Mouse (Mus musculus): Measurements from ENCODE around the gene Csk. TPM values are rescaled to one million over a fixed set of nuclear protein-coding genes. Genes with fewer than 3 reads are reported as not detected.
A peak's percentile ranks its signal among the peaks of the same experiment; 100 is the strongest.

Csk gene
- polyA plus RNA-seq, 1 experiment from 2014 or later: 42.3 TPM

GRCm38 (mm10) chr9:57654966-57655365, 1.5 kb upstream of the Csk start:
- DNase-seq (ENCODE audit: low spot score): no peak
- Histone ChIP-seq H3K4me3 (no peak overlapping the region), H3K9me3 (no peaks in the 10 kb centered on the region), H3K27me3 (ENCODE audit: insufficient read depth, poor library complexity, severe bottlenecking) (peaks cover 34% of the 10 kb centered on the region), H3K27ac (no peak overlapping the region), H3K36me3 (no peaks in the 10 kb centered on the region), H3K4me1 (replicated peaks) (peaks cover 51% of the 10 kb centered on the region)
- 89% methylated on average over 1 of the region's 1 CpGs for WGBS

GRCm38 (mm10) chr9:57652855-57653254, 576 bp downstream of the Csk start:
- Histone ChIP-seq H3K4me1 (replicated peaks) (peaks cover 51% of the 10 kb centered on the region), H3K27ac (peak overlapping the region; percentile 83), H3K4me3 (no peak overlapping the region), H3K27me3 (ENCODE audit: insufficient read depth, poor library complexity, severe bottlenecking) (peaks cover 34% of the 10 kb centered on the region), H3K9me3 (no peaks in the 10 kb centered on the region), H3K36me3 (no peaks in the 10 kb centered on the region)
- peak; percentile 42 for DNase-seq (ENCODE audit: low spot score)
- 21% methylated on average over 3 of the region's 3 CpGs for WGBS

DNA sequence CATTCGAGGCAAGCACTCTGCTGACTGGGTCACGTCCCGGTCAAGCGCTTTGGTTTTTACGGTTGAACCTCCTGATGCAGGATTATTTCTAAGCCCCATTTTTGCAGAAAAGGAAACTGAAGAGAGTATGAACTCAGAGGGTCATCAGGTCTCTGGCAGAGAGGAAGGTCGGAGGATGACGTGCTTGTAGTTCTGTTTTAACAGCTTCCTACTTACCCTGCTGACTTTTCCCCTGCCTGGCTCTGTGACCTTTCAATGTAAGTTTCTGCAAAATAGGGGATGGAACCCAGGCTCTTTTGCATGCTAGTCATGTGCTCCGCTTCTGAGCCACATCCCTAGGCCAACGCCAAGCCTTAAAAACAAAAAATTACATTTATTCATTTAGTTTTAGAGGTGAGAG, 1.1 kb downstream of the Csk start:
- Histone ChIP-seq H3K36me3 (no peaks in the 10 kb centered on the region), H3K4me1 (replicated peaks) (peaks cover 51% of the 10 kb centered on the region), H3K27ac (peak overlapping the region; percentile 83; the same call in 1 of the 2 replicates), H3K4me3 (no peak overlapping the region; the same call in 1 of the 2 replicates), H3K27me3 (ENCODE audit: insufficient read depth, poor library complexity, severe bottlenecking) (peaks cover 35% of the 10 kb centered on the region), H3K9me3 (no peaks in the 10 kb centered on the region)
- 68% methylated on average over 9 of the region's 9 CpGs for WGBS
- no peak for DNase-seq (ENCODE audit: low spot score)

- Histone ChIP-seq H3K9me3 (no peaks in the 10 kb centered on the region), H3K4me3 (no peak overlapping the region), H3K27me3 (ENCODE audit: insufficient read depth, poor library complexity, severe bottlenecking) (peaks cover 40% of the 10 kb centered on the region), H3K36me3 (no peaks in the 10 kb centered on the region), H3K4me1 (replicated peaks) (peaks cover 53% of the 10 kb centered on the region), H3K27ac (peak overlapping the region; percentile 64)
- 35% methylated on average over 6 of the region's 6 CpGs for WGBS
- no peak for DNase-seq (ENCODE audit: low spot score)
Measured at GRCm38 (mm10) chr9:57650786-57651311, 2.6 kb downstream of the Csk start.

GRCm38 (mm10) chr9:57650130-57650785, 3.2 kb downstream of the Csk start:
- Histone ChIP-seq H3K9me3 (no peaks in the 10 kb centered on the region), H3K4me1 (replicated peaks) (peaks cover 55% of the 10 kb centered on the region), H3K27ac (peak overlapping the region; percentile 64), H3K36me3 (no peaks in the 10 kb centered on the region), H3K4me3 (no peak overlapping the region), H3K27me3 (ENCODE audit: insufficient read depth, poor library complexity, severe bottlenecking) (peaks cover 40% of the 10 kb centered on the region)
- DNase-seq (ENCODE audit: low spot score): no peak
- 93% methylated on average over 6 of the region's 6 CpGs for WGBS

- no peak overlapping the region for H3K27ac ChIP-seq
- H3K27me3 ChIP-seq (ENCODE audit: insufficient read depth, poor library complexity, severe bottlenecking): peaks cover 14% of the 10 kb centered on the region
- H3K4me1 ChIP-seq (replicated peaks): peaks cover 60% of the 10 kb centered on the region
- H3K9me3 ChIP-seq: no peaks in the 10 kb centered on the region
- H3K4me3 ChIP-seq: no peak overlapping the region
- WGBS: 71% methylated on average over 4 of the region's 4 CpGs
- DNase-seq (ENCODE audit: low spot score): no peak
- H3K36me3 ChIP-seq: peaks cover 4% of the 10 kb centered on the region
Measured at GRCm38 (mm10) chr9:57647286-57648108, 5.9 kb downstream of the Csk start.

GRCm38 (mm10) chr9:57646551-57647103, 6.8 kb downstream of the Csk start:
- H3K9me3 ChIP-seq: no peaks in the 10 kb centered on the region
- peaks cover 14% of the 10 kb centered on the region for H3K27me3 ChIP-seq (ENCODE audit: insufficient read depth, poor library complexity, severe bottlenecking)
- H3K4me3 ChIP-seq: no peak overlapping the region
- WGBS: 81% methylated on average over 12 of the region's 12 CpGs
- no peak for DNase-seq (ENCODE audit: low spot score)
- peaks cover 61% of the 10 kb centered on the region for H3K4me1 ChIP-seq (replicated peaks)
- peaks cover 12% of the 10 kb centered on the region for H3K36me3 ChIP-seq
- H3K27ac ChIP-seq: no peak overlapping the region

GRCm38 (mm10) chr9:57644944-57645893, 8.2 kb downstream of the Csk start:
- WGBS: under 1% methylated on average over 85 of the region's 85 CpGs
- Histone ChIP-seq H3K27me3 (ENCODE audit: insufficient read depth, poor library complexity, severe bottlenecking) (peaks cover 14% of the 10 kb centered on the region), H3K9me3 (no peaks in the 10 kb centered on the region), H3K4me3 (peak overlapping the region; percentile 99), H3K4me1 (replicated peaks) (peaks cover 61% of the 10 kb centered on the region), H3K27ac (peak overlapping the region; percentile 100), H3K36me3 (peaks cover 21% of the 10 kb centered on the region)
- peak; percentile 92 for DNase-seq (ENCODE audit: low spot score)

DNA sequence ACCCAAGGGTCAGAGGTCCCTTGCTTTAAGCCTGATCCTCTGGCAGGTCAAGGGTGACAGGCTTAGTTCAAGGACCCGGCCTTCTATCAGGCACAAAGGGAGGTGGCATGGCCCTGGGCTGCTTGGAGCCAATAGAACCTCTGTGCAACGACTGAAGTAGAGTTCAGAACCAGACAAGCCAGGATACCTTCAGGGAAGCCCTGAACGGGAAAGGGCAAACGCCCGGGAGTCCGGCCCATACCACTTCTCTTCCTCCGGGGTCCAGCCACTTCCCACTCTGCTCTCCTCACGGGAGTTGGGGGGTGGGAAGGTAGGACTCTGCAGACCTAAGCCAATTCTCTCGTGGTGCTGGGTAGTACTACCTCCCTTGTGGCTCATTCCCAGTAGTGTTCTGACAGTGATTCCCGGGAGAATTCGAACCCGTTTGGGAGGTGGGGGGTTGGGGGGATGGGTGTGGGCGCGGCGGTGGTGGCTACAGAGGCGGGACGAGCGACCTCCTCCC, 8.9 kb downstream of the Csk start:
- under 1% methylated on average over 18 of the region's 18 CpGs for WGBS
- Histone ChIP-seq H3K9me3 (no peaks in the 10 kb centered on the region), H3K4me3 (peak overlapping the region; percentile 99), H3K27ac (peak overlapping the region; percentile 100), H3K27me3 (ENCODE audit: insufficient read depth, poor library complexity, severe bottlenecking) (peaks cover 14% of the 10 kb centered on the region), H3K36me3 (peaks cover 21% of the 10 kb centered on the region), H3K4me1 (replicated peaks) (peaks cover 67% of the 10 kb centered on the region)
- peak; percentile 50 for DNase-seq (ENCODE audit: low spot score)

- peaks cover 74% of the 10 kb centered on the region for H3K4me1 ChIP-seq (replicated peaks)
Measured at GRCm38 (mm10) chr9:57643856-57644180, 9.6 kb downstream of the Csk start.

GRCm38 (mm10) chr9:57643169-57643855, 10.1 kb downstream of the Csk start:
- Histone ChIP-seq H3K4me3 (peak overlapping the region; percentile 99), H3K4me1 (replicated peaks) (peaks cover 79% of the 10 kb centered on the region), H3K9me3 (no peaks in the 10 kb centered on the region), H3K36me3 (peaks cover 23% of the 10 kb centered on the region), H3K27me3 (ENCODE audit: insufficient read depth, poor library complexity, severe bottlenecking) (peaks cover 14% of the 10 kb centered on the region), H3K27ac (0 out of 2 replicates have a peak overlapping the region, but pooled peaks have one; percentile 100)
- 73% methylated on average over 9 of the region's 9 CpGs for WGBS
- DNase-seq (ENCODE audit: low spot score): no peak

More at GRCm38 (mm10) chr9:57643856-57644180, 9.6 kb downstream of the Csk start:
- Histone ChIP-seq H3K4me3 (peak overlapping the region; percentile 99), H3K27ac (peak overlapping the region; percentile 100; the same call in 1 of the 2 replicates), H3K27me3 (ENCODE audit: insufficient read depth, poor library complexity, severe bottlenecking) (peaks cover 14% of the 10 kb centered on the region), H3K36me3 (peaks cover 21% of the 10 kb centered on the region), H3K9me3 (no peaks in the 10 kb centered on the region)
- 68% methylated on average over 7 of the region's 7 CpGs for WGBS
- DNase-seq (ENCODE audit: low spot score): no peak
